Mouse (Mus musculus): Measurements from ENCODE around the gene Nkx2-3.
A peak's percentile ranks its signal among the peaks of the same experiment; 100 is the strongest.

- no peak for TF ChIP-seq POLR2A (IDR thresholded peaks at IDR 0.05; ENCODE audit: insufficient read depth, low read depth, low read length)
- TF ChIP-seq CTCF (IDR thresholded peaks at IDR 0.05) = peak; percentile 79
- no peak for TF ChIP-seq EP300 (IDR thresholded peaks at IDR 0.05; ENCODE audit: insufficient read depth, low read depth, low read length)
Measured at GRCm38 (mm10) chr19:43655735-43656492, 43.8 kb downstream of the Nkx2-3 start.

All from heart, adult 2 months (tissue).